Mouse (Mus musculus) cerebellum, postnatal 14 days (tissue): ENCODE results near the gene Ciz1.
"Not testable (repeated sequence)": the region's sequence is repeated elsewhere in the genome, so short reads cannot be mapped to it uniquely, and the experiment has no call there.

Experiments
- DNase-seq, 2 experiments: peaks; one replicate each; pipeline ENCODE4 v3.0.0; 2021; ENCODE audit warnings: mixed read lengths in 2 of 2

Ciz1 gene

GRCm38 (mm10) chr2:32347019-32347418, 5.1 kb upstream of the Ciz1 start:
- no peak for DNase-seq

- DNase-seq = peak; percentile 63 to 72
Measured at GRCm38 (mm10) chr2:32348311-32348710, 3.8 kb upstream of the Ciz1 start.

- peak in 1 of 2 experiments; percentile 37 for DNase-seq
Measured at GRCm38 (mm10) chr2:32349625-32350255, 2.4 kb upstream of the Ciz1 start.

- peak; percentile 50 to 61 for DNase-seq
Measured at GRCm38 (mm10) chr2:32350471-32351051, 1.6 kb upstream of the Ciz1 start.

GRCm38 (mm10) chr2:32351471-32351961, 611 bp upstream of the Ciz1 start:
- peak; percentile 64 for DNase-seq

GRCm38 (mm10) chr2:32353007-32353542, 948 bp downstream of the Ciz1 start, which contains the start of gene Dnm1:
TSS of gene Dnm1 (minus strand) at chr2:32353338.
- DNase-seq = peak; percentile 97 to 99

GRCm38 (mm10) chr2:32353836-32354235, 1.7 kb downstream of the Ciz1 start:
- no peak for DNase-seq

- DNase-seq = no peak
Measured at GRCm38 (mm10) chr2:32354336-32354895, 2.3 kb downstream of the Ciz1 start.

- no peak for DNase-seq
Measured at GRCm38 (mm10) chr2:32356216-32356615, 4.1 kb downstream of the Ciz1 start.

- no peak for DNase-seq
Measured at GRCm38 (mm10) chr2:32357710-32358109, 5.6 kb downstream of the Ciz1 start.

- DNase-seq = no peak
Measured at GRCm38 (mm10) chr2:32358381-32358780, 6.3 kb downstream of the Ciz1 start.

GRCm38 (mm10) chr2:32360741-32361140, 8.6 kb downstream of the Ciz1 start:
- DNase-seq = peak; percentile 79 to 82

GRCm38 (mm10) chr2:32361437-32361836, 9.3 kb downstream of the Ciz1 start:
- DNase-seq = peak; percentile 86 to 89

GRCm38 (mm10) chr2:32362274-32362673, 10.1 kb downstream of the Ciz1 start:
- DNase-seq = not testable (repeated sequence)

- peak; percentile 97 to 98 for DNase-seq
Measured at GRCm38 (mm10) chr2:32362817-32363340, 10.8 kb downstream of the Ciz1 start.

- peak in 1 of 2 experiments; percentile 12 for DNase-seq
Measured at GRCm38 (mm10) chr2:32363376-32364106, 11.4 kb downstream of the Ciz1 start.

GRCm38 (mm10) chr2:32364121-32364520, 12.0 kb downstream of the Ciz1 start:
- DNase-seq = no peak

- no peak for DNase-seq
Measured at GRCm38 (mm10) chr2:32367315-32367714, 15.2 kb downstream of the Ciz1 start.

GRCm38 (mm10) chr2:32374191-32374590, 22.1 kb downstream of the Ciz1 start:
- no peak for DNase-seq

- DNase-seq = no peak
Measured at GRCm38 (mm10) chr2:32375317-32375940, 23.3 kb downstream of the Ciz1 start.

- no peak for DNase-seq
Measured at GRCm38 (mm10) chr2:32376963-32377362, 24.8 kb downstream of the Ciz1 start.

- DNase-seq = peak in 1 of 2 experiments; percentile 21
Measured at GRCm38 (mm10) chr2:32380001-32380500, 27.9 kb downstream of the Ciz1 start.
